8 mouse cellular contexts compared by ENCODE assay signal in genomic region chr13:17803331-17804057, GRCm38 (mm10). TPM values are rescaled to one million over a fixed set of nuclear protein-coding genes. Genes with fewer than 3 reads are reported as not detected.
A peak's percentile ranks its signal among the peaks of the same experiment; 100 is the strongest.
DNase-seq lines count a peak whose midpoint lies in the region; ATAC-seq and TF ChIP-seq lines count a peak whose summit lies in the region.

No protein-coding gene starts in this region.

- peak; percentile 41 for DNase-seq in ES-CJ7 (ENCODE audit: low read depth, low spot score)
- DNase-seq in cerebellum, adult 11-12 months: peak; percentile 78
- peak; percentile 75 to 83 for DNase-seq in heart, postnatal 36 days
- peak; percentile 43 to 63 for DNase-seq in layer of hippocampus, adult 8-10 months (ENCODE audit: low spot score in 2 of 2)
- DNase-seq in lung, embryonic 14.5 days: peak; percentile 84
- peak; percentile 82 for DNase-seq in testis, postnatal 14 days (ENCODE audit: low spot score)

- H3K4me3 ChIP-seq in forebrain, embryonic 16.5 days (replicated peaks; ENCODE audit: low read length): peak overlapping the region; percentile 98
- peak overlapping the region; percentile 89 for H3K4me3 ChIP-seq in lung, embryonic 14.5 days (ENCODE audit: low read depth, low read length)

- H3K9ac ChIP-seq in forebrain, embryonic 16.5 days (replicated peaks; ENCODE audit: low read depth, low read length): peak overlapping the region; percentile 94
- H3K9ac ChIP-seq in lung, embryonic 14.5 days: peak overlapping the region; percentile 96

- peak; percentile 51 for TF ChIP-seq CTCF in lung, embryonic 14.5 days (IDR thresholded peaks at IDR 0.05; ENCODE audit: low read depth)

- no peaks in the 10 kb centered on the region for H3K27me3 ChIP-seq in forebrain, embryonic 16.5 days (replicated peaks; ENCODE audit: control insufficient read depth, insufficient read depth, low read length)
- no peaks in the 10 kb centered on the region for H3K27me3 ChIP-seq in lung, embryonic 14.5 days (ENCODE audit: insufficient read depth, low read length)

- WGBS in forebrain, embryonic 16.5 days: under 1% methylated on average over 84 of the region's 85 CpGs
- WGBS in lung, embryonic 14.5 days: under 1% methylated on average over 84 of the region's 85 CpGs

- intact Hi-C loops in heart, postnatal 36 days (cut with DNase I): loop anchor here (1.0 to 5.0 kb wide), 4 partner anchors 36 to 139 kb away; partner anchors contain the start of genes Mplkip and Sugct

- H3K9me3 ChIP-seq in forebrain, embryonic 16.5 days (ENCODE audit: control insufficient read depth, low read length): no peaks in the 10 kb centered on the region
- H3K9me3 ChIP-seq in lung, embryonic 14.5 days (ENCODE audit: low read depth, low read length): no peaks in the 10 kb centered on the region

- peaks cover 12% of the 10 kb centered on the region for H3K4me1 ChIP-seq in forebrain, embryonic 16.5 days (replicated peaks; ENCODE audit: control insufficient read depth, insufficient read depth, low read length)
- peaks cover 2% of the 10 kb centered on the region; the same call in 1 of the 2 replicates for H3K4me1 ChIP-seq in lung, embryonic 14.5 days (ENCODE audit: insufficient read depth)

- ATAC-seq in forebrain, embryonic 16.5 days: peak; percentile 27
- peak; percentile 35 for ATAC-seq in lung, embryonic 14.5 days (ENCODE audit: insufficient read depth)
- peak; percentile 48 for ATAC-seq in neutrophil, adult 5-6 weeks (ENCODE audit: extremely low read depth, insufficient number of reproducible peaks, low FRiP score, poor library complexity, severe bottlenecking)

- peak overlapping the region; percentile 97 for H3K4me2 ChIP-seq in forebrain, embryonic 16.5 days (ENCODE audit: low read length)
- peak overlapping the region; percentile 77 for H3K4me2 ChIP-seq in lung, embryonic 14.5 days

- no peaks in the 10 kb centered on the region for H3K36me3 ChIP-seq in forebrain, embryonic 16.5 days (ENCODE audit: control insufficient read depth, insufficient read depth)
- H3K36me3 ChIP-seq in lung, embryonic 14.5 days (ENCODE audit: insufficient read depth): 0 out of 2 replicates have a peak, but pooled peaks cover 2% of the 10 kb centered on the region

- H3K27ac ChIP-seq in forebrain, embryonic 16.5 days (ENCODE audit: low read length): peak overlapping the region; percentile 96
- peak overlapping the region; percentile 98 for H3K27ac ChIP-seq in lung, embryonic 14.5 days (ENCODE audit: low read depth)

RNA-seq across cellular contexts. Expression of gene Cdk13, which starts 1.4 kb away (rescaled TPM):
- polyA plus RNA-seq in forebrain, embryonic 16.5 days (2015; fragmentation: Nextera tagmentation; extraction: Ambion mirVana): 14.6 and 14.8 TPM in 2 replicates
- total RNA-seq in heart, postnatal 36 days (2021): 10 to 100 TPM; 25.2 to 28.1 TPM
- total RNA-seq in layer of hippocampus, adult 8-10 months (2022): 10 to 100 TPM; 57.4 to 64.8 (median 59.1) TPM
- polyA plus RNA-seq in lung, embryonic 14.5 days (2014; fragmentation: Nextera tagmentation; extraction: Ambion mirVana): 23.0 and 27.6 TPM in 2 replicates
- total RNA-seq in neutrophil, adult 5-6 weeks (2017): 195 and 196 TPM in 2 replicates

Comparison
In these comparisons a context has a peak if more than half of its experiments do, and no peak if none do; other contexts are left out.
1. Peak in every context shown above with its lines: DNase-seq, ATAC-seq, H3K4me3 ChIP-seq and H3K27ac ChIP-seq.